Mouse (Mus musculus): ENCODE measurements around the gene Grin3b. TPM values are rescaled to one million over a fixed set of nuclear protein-coding genes. Genes with fewer than 3 reads are reported as not detected.

The Grin3b gene
- polyA plus RNA-seq, 1 experiment from 2014 or later, result 0.21 TPM

- Histone ChIP-seq H3K27ac (ENCODE audit: low read length) (peak overlapping the region; percentile 84), H3K9ac (ENCODE audit: low read length) (peak overlapping the region; percentile 45), H3K4me3 (replicated peaks; ENCODE audit: low read length) (no peak overlapping the region), H3K9me3 (replicated peaks; ENCODE audit: control insufficient read depth, low read length) (no peaks in the 10 kb centered on the region), H3K4me2 (ENCODE audit: low read depth, low read length) (peak overlapping the region; percentile 37), H3K36me3 (ENCODE audit: control insufficient read depth, insufficient read depth, low read length) (peaks cover 8% of the 10 kb centered on the region; the same call in 1 of the 2 replicates), H3K27me3 (ENCODE audit: control insufficient read depth, insufficient read depth, low read length) (no peaks in the 10 kb centered on the region), H3K4me1 (ENCODE audit: control insufficient read depth, insufficient read depth, low read length) (peaks cover 39% of the 10 kb centered on the region)
- peak; percentile 69 for ATAC-seq (ENCODE audit: insufficient read depth, low FRiP score)
- 29% methylated on average over 16 of the region's 16 CpGs for WGBS
Observed at GRCm38 (mm10) chr10:79945507-79946234, 24.8 kb upstream of the Grin3b start.

DNA sequence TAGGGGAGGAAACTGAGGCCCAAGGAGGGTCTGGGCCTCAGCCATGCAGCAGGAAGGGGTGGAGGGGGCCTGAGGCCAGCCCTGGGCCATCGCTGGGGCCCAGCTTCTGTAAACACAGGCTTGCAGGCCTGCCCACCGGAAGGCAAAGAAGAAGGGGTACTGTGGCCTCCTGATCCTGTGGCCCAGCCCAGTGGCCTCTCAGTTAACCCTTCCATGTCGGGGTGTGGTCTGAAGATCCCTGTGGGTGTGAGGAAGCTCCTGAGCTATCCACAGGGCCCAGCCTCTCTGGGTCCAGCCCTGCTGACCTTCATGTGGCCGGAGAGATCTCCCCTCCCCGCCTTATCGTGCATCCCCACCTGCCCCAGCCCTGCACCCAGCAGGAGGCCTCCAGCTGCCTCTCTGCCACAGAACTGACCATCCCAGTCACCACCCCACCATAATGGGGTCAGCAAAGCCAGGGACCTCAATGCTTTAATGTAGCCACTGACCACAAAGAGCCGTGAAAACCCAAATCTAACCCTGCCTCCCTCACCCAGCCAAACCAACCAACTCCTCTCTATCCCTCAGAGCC lies 23.7 kb upstream of the Grin3b start:
- peaks cover 11% of the 10 kb centered on the region for H3K36me3 ChIP-seq (ENCODE audit: control insufficient read depth, insufficient read depth, low read length)
- WGBS, result 20% methylated on average over 7 of the region's 7 CpGs
- H3K27me3 ChIP-seq (ENCODE audit: control insufficient read depth, insufficient read depth, low read length), result no peaks in the 10 kb centered on the region
- H3K4me3 ChIP-seq (replicated peaks; ENCODE audit: low read length), result 0 out of 2 replicates have a peak overlapping the region, but pooled peaks have one; percentile 12
- peak overlapping the region; percentile 45 for H3K9ac ChIP-seq (ENCODE audit: low read length)
- peak overlapping the region; percentile 37 for H3K4me2 ChIP-seq (ENCODE audit: low read depth, low read length)
- ATAC-seq (ENCODE audit: insufficient read depth, low FRiP score), result 0 out of 2 replicates have a peak, but pooled peaks have one; percentile 23
- no peaks in the 10 kb centered on the region for H3K9me3 ChIP-seq (replicated peaks; ENCODE audit: control insufficient read depth, low read length)
- peak overlapping the region; percentile 84 for H3K27ac ChIP-seq (ENCODE audit: low read length)
- H3K4me1 ChIP-seq (ENCODE audit: control insufficient read depth, insufficient read depth, low read length), result peaks cover 39% of the 10 kb centered on the region

- peak overlapping the region; percentile 45; the same call in 1 of the 2 replicates for H3K9ac ChIP-seq (ENCODE audit: low read length)
- H3K4me2 ChIP-seq (ENCODE audit: low read depth, low read length), result peak overlapping the region; percentile 37
- 58% methylated on average over 6 of the region's 6 CpGs for WGBS
Observed at GRCm38 (mm10) chr10:79947502-79947901, 23.0 kb upstream of the Grin3b start.

DNA sequence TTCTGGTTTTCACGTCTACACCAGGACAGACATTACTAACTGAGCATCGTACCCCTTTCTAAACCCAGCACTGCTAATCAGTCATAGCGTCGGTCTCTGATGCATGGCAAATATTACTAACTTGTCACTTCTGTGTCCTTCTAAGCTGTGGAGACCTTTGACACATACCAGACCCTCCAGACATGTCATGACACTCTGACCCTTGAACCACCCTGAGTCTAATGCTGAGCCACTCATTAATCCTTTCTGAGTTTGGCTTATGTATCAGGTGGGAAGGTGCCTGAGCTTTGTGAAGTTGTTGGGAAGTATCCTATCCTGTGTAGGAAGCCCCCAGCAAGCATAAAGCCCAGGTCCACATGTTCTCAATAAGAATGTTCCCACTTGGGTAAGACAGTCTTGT lies 20.6 kb upstream of the Grin3b start:
- Histone ChIP-seq H3K27me3 (ENCODE audit: control insufficient read depth, insufficient read depth, low read length) (no peaks in the 10 kb centered on the region), H3K4me3 (replicated peaks; ENCODE audit: low read length) (no peak overlapping the region), H3K36me3 (ENCODE audit: control insufficient read depth, insufficient read depth, low read length) (peaks cover 11% of the 10 kb centered on the region), H3K4me2 (ENCODE audit: low read depth, low read length) (no peak overlapping the region), H3K9ac (ENCODE audit: low read length) (no peak overlapping the region), H3K4me1 (ENCODE audit: control insufficient read depth, insufficient read depth, low read length) (peaks cover 25% of the 10 kb centered on the region), H3K9me3 (replicated peaks; ENCODE audit: control insufficient read depth, low read length) (no peaks in the 10 kb centered on the region), H3K27ac (ENCODE audit: low read length) (no peak overlapping the region)
- ATAC-seq (ENCODE audit: insufficient read depth, low FRiP score), result no peak
- 76% methylated on average over 4 of the region's 4 CpGs for WGBS

More at GRCm38 (mm10) chr10:79947502-79947901, 23.0 kb upstream of the Grin3b start:
- Histone ChIP-seq H3K9me3 (replicated peaks; ENCODE audit: control insufficient read depth, low read length) (no peaks in the 10 kb centered on the region), H3K4me1 (ENCODE audit: control insufficient read depth, insufficient read depth, low read length) (peaks cover 39% of the 10 kb centered on the region), H3K27ac (ENCODE audit: low read length) (peak overlapping the region; percentile 84; the same call in 1 of the 2 replicates), H3K27me3 (ENCODE audit: control insufficient read depth, insufficient read depth, low read length) (no peaks in the 10 kb centered on the region), H3K4me3 (replicated peaks; ENCODE audit: low read length) (no peak overlapping the region; the same call in 1 of the 2 replicates), H3K36me3 (ENCODE audit: control insufficient read depth, insufficient read depth, low read length) (peaks cover 11% of the 10 kb centered on the region)
- no peak for ATAC-seq (ENCODE audit: insufficient read depth, low FRiP score)

DNA sequence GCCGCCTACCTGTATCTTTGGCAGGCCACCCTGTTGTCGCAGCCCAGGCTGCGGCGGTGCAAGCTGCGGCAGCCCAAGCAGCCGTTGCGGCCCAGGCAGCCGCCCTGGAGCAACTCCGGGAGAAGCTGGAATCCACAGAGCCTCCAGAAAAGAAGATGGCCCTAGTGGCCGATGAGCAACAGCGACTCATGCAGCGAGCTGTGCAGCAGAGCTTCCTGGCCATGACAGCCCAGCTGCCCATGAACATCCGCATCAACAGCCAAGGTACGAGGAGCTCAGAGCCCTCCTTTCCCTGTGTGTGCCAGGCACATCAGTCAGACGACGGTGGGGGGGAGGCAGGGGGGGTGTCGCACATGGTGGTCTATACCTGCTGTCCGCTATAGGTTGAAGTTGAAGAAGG lies 19.9 kb upstream of the Grin3b start:
- no peak overlapping the region for H3K9ac ChIP-seq (ENCODE audit: low read length)
- H3K27me3 ChIP-seq (ENCODE audit: control insufficient read depth, insufficient read depth, low read length), result no peaks in the 10 kb centered on the region
- H3K9me3 ChIP-seq (replicated peaks; ENCODE audit: control insufficient read depth, low read length), result no peaks in the 10 kb centered on the region
- no peak overlapping the region for H3K27ac ChIP-seq (ENCODE audit: low read length)
- no peak for ATAC-seq (ENCODE audit: insufficient read depth, low FRiP score)
- H3K4me2 ChIP-seq (ENCODE audit: low read depth, low read length), result no peak overlapping the region
- no peak overlapping the region for H3K4me3 ChIP-seq (replicated peaks; ENCODE audit: low read length)
- 85% methylated on average over 18 of the region's 18 CpGs for WGBS
- peaks cover 11% of the 10 kb centered on the region for H3K36me3 ChIP-seq (ENCODE audit: control insufficient read depth, insufficient read depth, low read length)
- H3K4me1 ChIP-seq (ENCODE audit: control insufficient read depth, insufficient read depth, low read length), result peaks cover 19% of the 10 kb centered on the region

DNA sequence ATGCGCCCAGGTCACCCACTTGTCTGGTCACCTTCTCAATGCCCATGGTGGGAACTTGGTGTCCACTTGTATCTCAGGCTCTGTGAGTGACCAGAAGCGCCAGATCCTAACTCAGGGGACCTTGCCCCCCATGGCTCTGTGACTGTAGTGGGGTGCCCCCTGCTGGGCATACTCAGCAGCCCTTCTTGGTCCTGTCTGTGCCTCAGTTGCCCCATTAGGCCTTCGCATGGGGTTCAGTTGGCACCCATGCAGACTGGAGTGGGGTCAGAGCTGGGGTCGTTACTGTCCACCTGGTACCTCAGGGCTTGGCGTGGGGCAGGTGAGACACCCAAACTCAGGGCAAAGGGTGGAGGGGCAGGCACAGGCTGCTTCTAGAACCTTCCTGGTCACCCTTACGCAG lies 16.6 kb upstream of the Grin3b start:
- no peak for ATAC-seq (ENCODE audit: insufficient read depth, low FRiP score)
- H3K9me3 ChIP-seq (replicated peaks; ENCODE audit: control insufficient read depth, low read length), result no peaks in the 10 kb centered on the region
- no peak overlapping the region for H3K4me3 ChIP-seq (replicated peaks; ENCODE audit: low read length)

GRCm38 (mm10) chr10:79955691-79956090 lies 14.8 kb upstream of the Grin3b start:
- Histone ChIP-seq H3K4me2 (ENCODE audit: low read depth, low read length) (no peak overlapping the region), H3K4me1 (ENCODE audit: control insufficient read depth, insufficient read depth, low read length) (peaks cover 2% of the 10 kb centered on the region), H3K4me3 (replicated peaks; ENCODE audit: low read length) (no peak overlapping the region), H3K9ac (ENCODE audit: low read length) (0 out of 2 replicates have a peak overlapping the region, but pooled peaks have one; percentile 25), H3K27ac (ENCODE audit: low read length) (no peak overlapping the region), H3K36me3 (ENCODE audit: control insufficient read depth, insufficient read depth, low read length) (peaks cover 3% of the 10 kb centered on the region; the same call in 1 of the 2 replicates), H3K9me3 (replicated peaks; ENCODE audit: control insufficient read depth, low read length) (no peaks in the 10 kb centered on the region), H3K27me3 (ENCODE audit: control insufficient read depth, insufficient read depth, low read length) (no peaks in the 10 kb centered on the region)
- 69% methylated on average over 9 of the region's 9 CpGs for WGBS
- no peak for ATAC-seq (ENCODE audit: insufficient read depth, low FRiP score)

More for the DNA sequence above, 16.6 kb upstream of the Grin3b start:
- peaks cover 10% of the 10 kb centered on the region for H3K36me3 ChIP-seq (ENCODE audit: control insufficient read depth, insufficient read depth, low read length)
- H3K4me1 ChIP-seq (ENCODE audit: control insufficient read depth, insufficient read depth, low read length), result no peaks in the 10 kb centered on the region; the same call in 1 of the 2 replicates
- H3K27ac ChIP-seq (ENCODE audit: low read length), result no peak overlapping the region
- H3K9ac ChIP-seq (ENCODE audit: low read length), result no peak overlapping the region
- H3K4me2 ChIP-seq (ENCODE audit: low read depth, low read length), result no peak overlapping the region
- H3K27me3 ChIP-seq (ENCODE audit: control insufficient read depth, insufficient read depth, low read length), result no peaks in the 10 kb centered on the region
- 86% methylated on average over 6 of the region's 6 CpGs for WGBS

GRCm38 (mm10) chr10:79956643-79957154 lies 13.8 kb upstream of the Grin3b start:
- Histone ChIP-seq H3K9me3 (replicated peaks; ENCODE audit: control insufficient read depth, low read length) (no peaks in the 10 kb centered on the region), H3K4me3 (replicated peaks; ENCODE audit: low read length) (no peak overlapping the region), H3K4me2 (ENCODE audit: low read depth, low read length) (no peak overlapping the region), H3K36me3 (ENCODE audit: control insufficient read depth, insufficient read depth, low read length) (no peaks in the 10 kb centered on the region), H3K4me1 (ENCODE audit: control insufficient read depth, insufficient read depth, low read length) (peaks cover 7% of the 10 kb centered on the region), H3K27ac (ENCODE audit: low read length) (no peak overlapping the region), H3K27me3 (ENCODE audit: control insufficient read depth, insufficient read depth, low read length) (no peaks in the 10 kb centered on the region), H3K9ac (ENCODE audit: low read length) (no peak overlapping the region)
- ATAC-seq (ENCODE audit: insufficient read depth, low FRiP score), result no peak
- 40% methylated on average over 4 of the region's 4 CpGs for WGBS

Measured in stomach, embryonic 16.5 days (tissue).